Mouse (Mus musculus) brain, embryonic 14.5 days (tissue): ENCODE results near the gene S100a1. TPM values are rescaled to one million over a fixed set of nuclear protein-coding genes. Genes with fewer than 3 reads are reported as not detected.

Experiments used
- DNase-seq: peaks from one replicate; pipeline ENCODE4 v3.0.0-alpha.2; 2011; ENCODE audit warnings: low read depth
- CTCF ChIP-seq: fragments of 200-500 bp; IDR thresholded peaks from 2 replicates; pipeline ENCODE4 v1.5.1; 2012; ENCODE audit warnings: inconsistent platforms, mild to moderate bottlenecking, moderate library complexity, borderline replicate concordance; ENCODE audit not compliant: insufficient read depth, insufficient read length; ENCODE audit errors: extremely low read depth
- POLR2A ChIP-seq: fragments of 200-500 bp; IDR thresholded peaks from 2 replicates; pipeline ENCODE4 v1.6.1; 2012; ENCODE audit warnings: mild to moderate bottlenecking, inconsistent platforms, borderline replicate concordance; ENCODE audit not compliant: poor library complexity, insufficient read depth, insufficient read length, severe bottlenecking; ENCODE audit errors: extremely low read depth
- polyA plus RNA-seq: library from polyadenylated mRNA; depleted of rRNA; stranded (reverse); fragments of >200 nt; gene quantifications from 2 replicates; pipeline ENCODE4 v1.2.3, GENCODE M21; 2012; rRNA removed

The S100a1 gene
- polyA plus RNA-seq, 1 experiment = 8.1 TPM

DNA sequence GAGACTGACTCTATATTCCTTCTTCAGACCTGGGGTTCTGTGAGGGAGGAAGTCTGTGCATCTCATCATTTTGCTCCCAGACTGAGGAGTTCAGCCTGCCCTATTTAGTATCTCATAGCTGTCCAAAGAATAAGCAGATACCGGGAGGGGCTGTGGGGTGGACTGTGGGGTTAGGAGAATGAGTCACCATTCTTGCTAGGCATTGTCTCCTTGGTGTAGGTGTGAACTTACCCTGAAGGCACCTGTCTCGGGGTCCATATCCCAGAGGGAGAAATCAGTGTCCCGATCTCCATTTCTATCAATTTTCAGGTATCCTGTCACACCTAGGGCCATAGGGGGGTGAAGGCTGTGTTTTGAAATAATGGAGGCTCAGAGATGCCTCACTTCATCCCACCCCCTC lies 52.3 kb downstream of the S100a1 start:
- no peak for TF ChIP-seq POLR2A
- TF ChIP-seq CTCF = no peak
- DNase-seq = no peak

Other genes with a start within 250 kb of the S100a1 start
- gene Dennd4b, start 249.2 kb downstream of the S100a1 start, polyA plus RNA-seq = 29.3 and 30.7 TPM in 2 replicates
- gene Gatad2b, start 221.2 kb downstream of the S100a1 start, polyA plus RNA-seq = 27.3 and 52.6 TPM in 2 replicates
- gene Slc27a3, start 124.5 kb downstream of the S100a1 start, polyA plus RNA-seq = 52.9 and 55.5 TPM in 2 replicates
- 56.0 and 66.1 TPM in 2 replicates for gene Ints3, start 80.8 kb downstream of the S100a1 start, polyA plus RNA-seq
- 5.8 and 7.5 TPM in 2 replicates for gene Npr1, start 48.5 kb downstream of the S100a1 start, polyA plus RNA-seq
- gene Ilf2, start 38.3 kb downstream of the S100a1 start, polyA plus RNA-seq = 183 TPM in 2 replicates
- 45.1 and 54.1 TPM in 2 replicates for gene Snapin, start 23.4 kb downstream of the S100a1 start, polyA plus RNA-seq
- 199 and 209 TPM in 2 replicates for gene Chtop, start 4.9 kb downstream of the S100a1 start, polyA plus RNA-seq
- 6.4 and 6.7 TPM in 2 replicates for gene S100a13, start within 50 bp of the S100a1 start, polyA plus RNA-seq
- gene S100a14, start 12.5 kb upstream of the S100a1 start, polyA plus RNA-seq = 1.4 and 2.3 TPM in 2 replicates
- gene S100a16, start 22.9 kb upstream of the S100a1 start, polyA plus RNA-seq = 22.5 and 22.9 TPM in 2 replicates
- gene S100a3, start 46.2 kb upstream of the S100a1 start, polyA plus RNA-seq = 1.1 TPM in 1 of 2 replicates, not detected in the other
- gene S100a2, start 75.9 kb upstream of the S100a1 start, polyA plus RNA-seq = not detected in 2 replicates
- gene Gm42674, start 87.5 kb upstream of the S100a1 start, polyA plus RNA-seq = not detected in 2 replicates
- 1.6 and 2.5 TPM in 2 replicates for gene S100a4, start 89.4 kb upstream of the S100a1 start, polyA plus RNA-seq
- gene S100a5, start 94.1 kb upstream of the S100a1 start, polyA plus RNA-seq = not detected in 2 replicates
- gene S100a6, start 98.5 kb upstream of the S100a1 start, polyA plus RNA-seq = 22.2 and 26.1 TPM in 2 replicates
- gene S100a7a, start 139.6 kb upstream of the S100a1 start, polyA plus RNA-seq = 0.14 TPM in 1 of 2 replicates, not detected in the other
- 3.0 and 7.4 TPM in 2 replicates for gene S100a8, start 154.6 kb upstream of the S100a1 start, polyA plus RNA-seq
- gene S100a9, start 181.3 kb upstream of the S100a1 start, polyA plus RNA-seq = 3.7 and 7.0 TPM in 2 replicates
- not detected in 2 replicates for gene Pglyrp4, start 212.5 kb upstream of the S100a1 start, polyA plus RNA-seq